Mouse (Mus musculus) R1 (cell line): ENCODE measurements around the gene Slc12a3.
A peak's percentile ranks its signal among the peaks of the same experiment; 100 is the strongest.

Source experiments
- DNase-seq: peaks from one replicate; pipeline ENCODE4 v3.0.0-alpha.2; 2018; ENCODE audit warnings: low read depth, low spot score

Gene Slc12a3

GRCm38 (mm10) chr8:94333345-94333744 lies 4.3 kb downstream of the Slc12a3 start:
- peak; percentile 35 for DNase-seq

GRCm38 (mm10) chr8:94337559-94337958 lies 8.6 kb downstream of the Slc12a3 start:
- DNase-seq = no peak

- DNase-seq = no peak
Measured at GRCm38 (mm10) chr8:94340796-94341195, 11.8 kb downstream of the Slc12a3 start.

- DNase-seq = no peak
Measured at GRCm38 (mm10) chr8:94342691-94343090, 13.7 kb downstream of the Slc12a3 start.

- peak; percentile 69 for DNase-seq
Measured at GRCm38 (mm10) chr8:94343290-94343689, 14.3 kb downstream of the Slc12a3 start.

- DNase-seq = peak; percentile 21
Measured at GRCm38 (mm10) chr8:94343778-94344320, 14.8 kb downstream of the Slc12a3 start.

- no peak for DNase-seq
Measured at GRCm38 (mm10) chr8:94345657-94346056, 16.7 kb downstream of the Slc12a3 start.

GRCm38 (mm10) chr8:94346264-94346663 lies 17.3 kb downstream of the Slc12a3 start:
- DNase-seq = no peak

GRCm38 (mm10) chr8:94348425-94348824 lies 19.4 kb downstream of the Slc12a3 start:
- DNase-seq = no peak

GRCm38 (mm10) chr8:94354069-94354531 lies 25.1 kb downstream of the Slc12a3 start:
- no peak for DNase-seq

GRCm38 (mm10) chr8:94354571-94354970 lies 25.6 kb downstream of the Slc12a3 start:
- no peak for DNase-seq

- DNase-seq = no peak
Measured at GRCm38 (mm10) chr8:94357220-94357619, 28.2 kb downstream of the Slc12a3 start.

- no peak for DNase-seq
Measured at GRCm38 (mm10) chr8:94358541-94358940, 29.5 kb downstream of the Slc12a3 start.

- DNase-seq = peak; percentile 18
Measured at GRCm38 (mm10) chr8:94361774-94362431, 32.9 kb downstream of the Slc12a3 start.

GRCm38 (mm10) chr8:94362607-94363239 lies 33.7 kb downstream of the Slc12a3 start:
- DNase-seq = no peak

- DNase-seq = peak; percentile 43
Measured at GRCm38 (mm10) chr8:94363288-94363688, 34.3 kb downstream of the Slc12a3 start.

- no peak for DNase-seq
Measured at GRCm38 (mm10) chr8:94363906-94364305, 34.9 kb downstream of the Slc12a3 start.

GRCm38 (mm10) chr8:94364686-94365312 lies 35.8 kb downstream of the Slc12a3 start:
- DNase-seq = no peak

GRCm38 (mm10) chr8:94365410-94365981 lies 36.5 kb downstream of the Slc12a3 start:
- DNase-seq = no peak

- DNase-seq = no peak
Measured at GRCm38 (mm10) chr8:94370839-94371238, 41.8 kb downstream of the Slc12a3 start.

- DNase-seq = no peak
Measured at GRCm38 (mm10) chr8:94372955-94373599, 44.1 kb downstream of the Slc12a3 start.
